Mouse (Mus musculus) lung, postnatal 0 days (tissue): ENCODE results near the gene H2afx. TPM values are rescaled to one million over a fixed set of nuclear protein-coding genes. Genes with fewer than 3 reads are reported as not detected.
A peak's percentile ranks its signal among the peaks of the same experiment; 100 is the strongest.

Experiments
- ATAC-seq: fragments of 200-750 bp; cut with Nextera tagmentation; 2 replicates; pipeline ENCODE4 v1.8.0; 2017; ENCODE audit warnings: moderate library complexity
- DNase-seq: peaks from one replicate; pipeline ENCODE4 v3.0.0-alpha.2; 2016; ENCODE audit warnings: low spot score
- H3K27ac ChIP-seq: fragments of 300-500 bp; sonication (generic); 2 replicates; pipeline ENCODE4 v1.5.1; 2014; ENCODE audit warnings: antibody characterized with exemption, mild to moderate bottlenecking, low read length, mixed read lengths
- H3K27me3 ChIP-seq: fragments of 300-500 bp; sonication (generic); replicated peaks from 2 replicates; pipeline ENCODE4 v1.6.1; 2014; ENCODE audit warnings: low read length, mixed read lengths; ENCODE audit not compliant: insufficient read depth
- H3K36me3 ChIP-seq: fragments of 300-500 bp; sonication (generic); 2 replicates; pipeline ENCODE4 v1.6.1; 2014; ENCODE audit warnings: low read length, mixed read lengths; ENCODE audit not compliant: insufficient read depth
- H3K4me1 ChIP-seq: fragments of 300-500 bp; sonication (generic); 2 replicates; pipeline ENCODE4 v1.6.1; 2014; ENCODE audit warnings: antibody characterized with exemption, low read depth, low read length, mixed read lengths; ENCODE audit not compliant: insufficient read depth
- H3K4me2 ChIP-seq: fragments of 300-500 bp; sonication (generic); replicated peaks from 2 replicates; pipeline ENCODE4 v1.6.1; 2014; ENCODE audit warnings: low read depth, mild to moderate bottlenecking, low read length, moderate library complexity, mixed read lengths
- H3K4me3 ChIP-seq: fragments of 300-500 bp; sonication (generic); 2 replicates; pipeline ENCODE4 v1.5.1; 2014; ENCODE audit warnings: low read depth, low read length
- H3K9ac ChIP-seq: fragments of 300-500 bp; sonication (generic); replicated peaks from 2 replicates; pipeline ENCODE4 v1.6.1; 2014; ENCODE audit warnings: low read depth, mild to moderate bottlenecking
- H3K9me3 ChIP-seq: fragments of 300-500 bp; sonication (generic); 2 replicates; pipeline ENCODE4 v1.6.1; 2016; ENCODE audit warnings: low read length, mixed read lengths
- CTCF ChIP-seq: IDR thresholded peaks from 2 replicates; pipeline ENCODE4 v1.5.1; 2016; ENCODE audit warnings: antibody characterized with exemption, mild to moderate bottlenecking
- EP300 ChIP-seq: IDR thresholded peaks from 2 replicates; pipeline ENCODE4 v1.6.1; 2016; ENCODE audit warnings: antibody characterized with exemption, mild to moderate bottlenecking, control low read depth
- WGBS: fragments of 180-500 bp; shearing (Covaris S2); extraction: QIAGEN DNeasy Blood & Tissue Kit; methylation state at CpG from one replicate; pipeline ENCODE4 v1.1.7; 2014; 5-methylcytosine and 5-hydroxymethylcytosine counted together
- polyA plus RNA-seq: library from polyadenylated mRNA; unstranded; fragments of >200 nt; fragmentation: Nextera tagmentation; extraction: Ambion mirVana; gene quantifications from 2 replicates; pipeline ENCODE4 v1.2.1, GENCODE M21; 2015

The H2afx gene
- polyA plus RNA-seq, 1 experiment from 2014 or later: 50.0 TPM

DNA sequence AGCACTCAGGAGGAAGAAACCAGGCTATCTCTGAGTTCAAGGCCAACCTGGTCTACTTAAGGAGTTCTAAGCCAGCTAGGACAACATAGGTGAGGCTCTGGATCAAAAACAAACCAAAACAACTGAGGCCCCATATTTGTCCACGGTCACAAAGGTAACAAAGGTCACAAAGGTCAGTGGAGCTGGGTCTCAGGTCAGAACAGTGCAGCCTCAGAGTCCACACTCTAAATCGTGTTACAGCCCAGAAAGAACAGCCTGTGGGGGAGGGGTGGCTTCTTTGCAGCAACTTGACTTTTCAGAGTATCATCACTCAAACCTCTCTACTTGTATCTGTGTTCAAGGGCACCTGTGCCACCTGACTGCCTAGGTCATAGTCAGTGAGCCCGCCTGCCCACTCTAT, 24.7 kb upstream of the H2afx start:
- Histone ChIP-seq H3K9ac (no peak overlapping the region), H3K4me1 (peaks cover 2% of the 10 kb centered on the region; the same call in 1 of the 2 replicates), H3K4me3 (no peak overlapping the region), H3K9me3 (no peaks in the 10 kb centered on the region), H3K36me3 (peaks cover 12% of the 10 kb centered on the region; the same call in 1 of the 2 replicates), H3K27ac (no peak overlapping the region), H3K27me3 (no peaks in the 10 kb centered on the region), H3K4me2 (no peak overlapping the region)
- no peak for DNase-seq
- no peak for TF ChIP-seq CTCF
- TF ChIP-seq EP300: no peak
- WGBS: 67% methylated on average over 3 of the region's 3 CpGs
- ATAC-seq: no peak

DNA sequence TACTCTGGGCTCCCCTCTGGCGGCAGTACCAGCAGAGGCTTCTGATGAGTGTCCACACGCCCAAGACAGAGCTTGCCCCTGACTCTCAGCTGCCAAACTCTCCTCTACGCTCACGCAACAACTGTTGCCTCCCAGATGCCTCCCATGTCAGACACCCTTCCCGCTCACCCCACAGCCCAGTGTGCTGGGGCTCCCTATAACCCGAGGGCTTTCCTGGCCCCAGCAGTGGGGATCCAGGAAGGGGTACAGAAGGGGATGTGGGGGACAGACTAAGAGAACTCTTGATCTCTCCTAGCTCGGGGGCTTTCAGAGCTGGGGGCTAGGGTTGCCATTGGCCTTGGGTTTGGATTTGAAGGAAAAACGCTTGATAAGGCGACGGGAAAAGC, 23.8 kb upstream of the H2afx start:
- 33% methylated on average over 10 of the region's 10 CpGs for WGBS
- H3K4me1 ChIP-seq: no peaks in the 10 kb centered on the region
- no peak overlapping the region for H3K9ac ChIP-seq
- H3K36me3 ChIP-seq: peaks cover 19% of the 10 kb centered on the region
- no peaks in the 10 kb centered on the region for H3K9me3 ChIP-seq
- H3K4me3 ChIP-seq: no peak overlapping the region
- peak overlapping the region; percentile 28; the same call in 1 of the 2 replicates for H3K4me2 ChIP-seq
- TF ChIP-seq EP300 (no peak), CTCF (0 out of 2 replicates have a peak, but pooled peaks have one; percentile 15)
- H3K27me3 ChIP-seq: no peaks in the 10 kb centered on the region
- ATAC-seq: no peak
- no peak for DNase-seq
- peak overlapping the region; percentile 76 for H3K27ac ChIP-seq

DNA sequence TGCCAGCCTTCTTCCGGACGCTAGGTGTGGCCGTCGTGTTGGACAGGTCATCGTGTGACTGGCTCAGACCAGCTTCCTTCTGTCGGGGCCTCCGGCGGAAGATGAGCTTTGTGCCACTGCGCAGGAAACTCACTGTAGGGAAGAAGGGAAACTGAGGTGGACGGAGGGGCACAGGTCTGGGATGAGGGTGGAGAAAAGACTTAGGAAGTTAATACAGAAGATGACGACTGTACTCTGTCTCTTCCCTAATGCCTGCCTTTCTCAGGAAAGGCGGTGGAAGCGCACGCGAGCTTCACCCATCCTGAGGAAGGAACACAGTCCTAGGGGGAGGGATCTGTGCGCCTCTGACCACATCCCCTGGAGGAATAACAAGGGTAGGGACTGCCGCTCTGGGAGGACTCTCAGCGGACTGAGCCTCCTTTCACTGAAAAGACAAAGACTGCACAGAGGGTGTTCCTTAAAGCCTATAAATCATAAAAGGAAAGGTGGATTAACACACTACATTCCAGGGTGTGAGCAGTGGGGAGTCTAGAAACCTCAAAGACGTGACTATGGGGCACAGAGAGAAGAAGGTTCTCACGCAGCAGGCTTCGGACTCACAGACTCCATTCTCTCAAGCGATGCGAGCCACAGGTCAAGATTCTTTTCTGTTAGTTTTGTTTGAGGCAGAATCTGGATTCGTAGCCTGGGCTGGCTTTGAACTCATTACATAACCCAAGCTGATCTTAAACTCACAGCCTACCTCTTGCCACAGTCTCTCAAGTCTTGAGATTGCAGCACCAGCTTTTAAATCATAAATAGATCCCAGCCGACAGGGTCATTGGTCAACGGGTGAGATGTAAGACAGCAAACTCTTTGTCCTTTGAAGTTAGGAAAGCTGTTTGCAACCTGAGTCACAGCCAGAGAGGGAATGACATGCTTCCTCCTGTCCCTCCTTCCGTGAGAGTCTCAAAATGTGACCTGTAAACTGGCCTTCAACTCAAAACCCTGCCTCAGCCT, 23.1 kb upstream of the H2afx start:
- H3K9ac ChIP-seq: no peak overlapping the region
- 23% methylated on average over 27 of the region's 27 CpGs for WGBS
- ATAC-seq: peak; percentile 91
- no peaks in the 10 kb centered on the region for H3K9me3 ChIP-seq
- TF ChIP-seq EP300: peak; percentile 62
- TF ChIP-seq CTCF: peak; percentile 39
- peak overlapping the region; percentile 76 for H3K27ac ChIP-seq
- no peaks in the 10 kb centered on the region for H3K27me3 ChIP-seq
- H3K36me3 ChIP-seq: peaks cover 20% of the 10 kb centered on the region
- no peaks in the 10 kb centered on the region for H3K4me1 ChIP-seq
- H3K4me2 ChIP-seq: peak overlapping the region; percentile 28; the same call in 1 of the 2 replicates
- no peak overlapping the region for H3K4me3 ChIP-seq
- peak; percentile 49 for DNase-seq

DNA sequence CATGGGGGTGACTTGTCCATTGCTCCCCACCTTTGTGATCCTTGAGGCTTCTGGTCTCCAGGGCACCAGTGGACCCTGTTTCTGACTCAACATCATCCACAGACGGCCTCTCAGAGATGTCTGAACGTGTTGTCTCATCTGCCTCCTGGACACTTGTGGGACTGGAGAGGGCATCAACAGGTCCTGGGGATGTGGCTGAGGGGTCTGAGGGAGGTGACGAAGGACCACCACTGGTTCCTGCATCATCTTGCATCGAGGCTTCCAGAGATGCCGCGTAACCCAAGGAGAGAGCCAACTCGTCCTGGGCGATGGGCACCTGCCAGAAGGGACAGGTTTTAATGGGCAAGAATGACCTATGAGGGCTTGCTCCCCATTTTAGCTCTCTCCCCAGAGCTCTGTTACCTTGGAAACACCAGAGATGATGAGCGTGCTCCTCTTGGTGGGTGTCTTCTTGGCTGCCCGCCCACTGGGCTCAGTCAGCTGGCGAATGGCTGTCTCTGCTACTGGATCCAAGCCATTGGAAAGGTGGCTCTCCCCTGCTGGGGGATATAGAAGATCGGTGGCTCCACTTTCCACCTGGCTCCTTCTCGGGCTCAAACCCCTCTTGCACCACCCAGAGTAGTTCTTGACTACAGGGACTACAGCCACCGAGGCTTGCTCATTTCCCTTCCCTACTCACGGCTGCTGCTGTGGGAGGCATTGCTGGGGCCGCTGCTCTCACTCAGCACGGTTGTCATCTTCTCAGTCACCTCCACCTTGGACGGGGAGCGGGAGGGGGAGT, 20.8 kb upstream of the H2afx start:
- 79% methylated on average over 19 of the region's 19 CpGs for WGBS
- Histone ChIP-seq H3K36me3 (peaks cover 20% of the 10 kb centered on the region), H3K4me3 (no peak overlapping the region), H3K9me3 (no peaks in the 10 kb centered on the region), H3K4me1 (peaks cover 4% of the 10 kb centered on the region; the same call in 1 of the 2 replicates), H3K9ac (no peak overlapping the region), H3K4me2 (no peak overlapping the region), H3K27ac (no peak overlapping the region), H3K27me3 (no peaks in the 10 kb centered on the region)
- DNase-seq: no peak
- no peak for ATAC-seq
- no peak for TF ChIP-seq CTCF
- no peak for TF ChIP-seq EP300

DNA sequence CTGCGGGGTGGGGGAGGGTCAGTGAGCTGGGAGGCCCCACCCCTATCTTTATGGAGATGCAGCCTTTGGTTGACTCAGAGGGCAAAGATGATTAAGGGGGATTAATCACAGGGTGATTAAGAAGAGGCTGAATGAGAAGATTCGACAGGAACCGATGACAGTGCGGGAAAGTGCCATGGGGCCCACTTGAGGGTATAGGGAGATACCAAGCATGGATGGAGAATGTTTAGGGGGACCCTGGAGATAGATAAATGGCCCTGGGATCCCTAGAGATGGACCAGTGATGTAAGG, 20.3 kb upstream of the H2afx start:
- H3K36me3 ChIP-seq: peaks cover 20% of the 10 kb centered on the region
- no peaks in the 10 kb centered on the region for H3K27me3 ChIP-seq
- H3K4me1 ChIP-seq: peaks cover 9% of the 10 kb centered on the region; the same call in 1 of the 2 replicates
- no peak for ATAC-seq
- DNase-seq: no peak
- H3K27ac ChIP-seq: no peak overlapping the region
- no peaks in the 10 kb centered on the region for H3K9me3 ChIP-seq
- no peak overlapping the region for H3K4me3 ChIP-seq
- no peak overlapping the region for H3K9ac ChIP-seq
- no peak for TF ChIP-seq CTCF
- TF ChIP-seq EP300: no peak
- 69% methylated on average over 4 of the region's 4 CpGs for WGBS
- H3K4me2 ChIP-seq: no peak overlapping the region

DNA sequence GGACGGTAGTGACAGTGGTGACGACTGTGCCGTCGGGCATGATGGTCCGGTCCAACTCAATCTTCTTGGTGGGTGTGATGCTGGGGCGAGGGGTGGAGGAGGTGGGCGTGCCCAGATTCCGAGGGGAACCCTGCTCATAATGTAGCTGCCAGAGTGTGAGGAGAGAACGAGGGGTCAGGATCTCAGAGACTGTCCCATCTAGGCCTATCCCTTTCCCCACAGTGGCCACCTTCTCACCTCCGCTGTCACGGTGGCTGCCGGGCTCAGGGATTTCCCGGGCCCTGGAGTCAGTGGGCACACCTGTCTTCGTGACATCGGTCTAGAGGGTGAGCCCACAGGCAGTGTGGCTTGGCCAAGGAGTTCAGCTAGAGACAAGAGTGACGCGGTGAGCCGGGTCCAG, 19.6 kb upstream of the H2afx start:
- TF ChIP-seq CTCF (no peak), EP300 (no peak)
- no peak for ATAC-seq
- no peaks in the 10 kb centered on the region for H3K27me3 ChIP-seq
- H3K27ac ChIP-seq: no peak overlapping the region
- H3K36me3 ChIP-seq: peaks cover 20% of the 10 kb centered on the region
- H3K9me3 ChIP-seq: no peaks in the 10 kb centered on the region
- no peak overlapping the region for H3K9ac ChIP-seq
- DNase-seq: no peak
- H3K4me2 ChIP-seq: no peak overlapping the region
- no peak overlapping the region for H3K4me3 ChIP-seq
- 93% methylated on average over 18 of the region's 18 CpGs for WGBS
- peaks cover 9% of the 10 kb centered on the region; the same call in 1 of the 2 replicates for H3K4me1 ChIP-seq
